Mouse (Mus musculus): ENCODE results near the gene Scml4. TPM values are rescaled to one million over a fixed set of nuclear protein-coding genes. Genes with fewer than 3 reads are reported as not detected.
A peak's percentile ranks its signal among the peaks of the same experiment; 100 is the strongest.

The Scml4 gene
- 1 to 10 TPM; 3.6 TPM for total RNA-seq (2021)

DNA sequence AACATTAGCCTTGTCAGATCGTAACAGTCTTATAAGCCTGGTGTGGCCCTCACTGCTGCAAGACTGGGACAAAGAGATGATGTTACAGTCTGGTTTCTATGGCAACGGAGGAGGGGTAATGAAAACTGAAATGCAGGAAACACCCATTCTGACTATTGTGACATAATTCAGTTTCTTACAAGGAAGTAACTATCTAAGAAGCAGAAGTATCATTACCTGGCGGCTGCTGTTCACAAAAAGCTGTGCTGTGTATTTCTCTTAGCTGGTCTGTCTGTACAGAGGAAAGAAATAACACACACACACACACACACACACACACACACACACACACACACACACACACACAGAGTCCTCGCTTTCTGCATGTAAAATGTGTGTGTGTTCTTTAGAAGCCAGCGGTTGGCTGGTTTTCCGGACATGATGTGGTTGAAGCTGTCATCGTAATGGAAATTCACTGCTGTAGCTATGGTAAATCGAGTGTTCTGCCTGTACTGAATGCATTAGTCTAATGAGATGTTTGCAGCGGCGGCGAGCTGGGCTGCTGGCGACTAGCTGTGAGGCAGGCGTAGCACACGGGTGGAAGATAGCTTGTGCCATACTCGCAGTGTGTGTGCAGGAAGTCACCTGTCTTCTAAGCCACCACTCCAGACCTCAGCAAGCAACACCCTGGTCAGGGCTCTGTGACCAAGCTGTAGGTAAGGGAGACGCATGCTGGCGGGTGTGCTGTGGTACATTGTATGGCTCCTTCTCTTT lies at the start of gene Scml4:
TSS of gene Scml4 (plus strand) at position 212 of the 753 bp plus-strand sequence.
- DNase-seq = peak; percentile 51 to 67
- intact Hi-C loops (cut with DNase I) = no loop called here

DNA sequence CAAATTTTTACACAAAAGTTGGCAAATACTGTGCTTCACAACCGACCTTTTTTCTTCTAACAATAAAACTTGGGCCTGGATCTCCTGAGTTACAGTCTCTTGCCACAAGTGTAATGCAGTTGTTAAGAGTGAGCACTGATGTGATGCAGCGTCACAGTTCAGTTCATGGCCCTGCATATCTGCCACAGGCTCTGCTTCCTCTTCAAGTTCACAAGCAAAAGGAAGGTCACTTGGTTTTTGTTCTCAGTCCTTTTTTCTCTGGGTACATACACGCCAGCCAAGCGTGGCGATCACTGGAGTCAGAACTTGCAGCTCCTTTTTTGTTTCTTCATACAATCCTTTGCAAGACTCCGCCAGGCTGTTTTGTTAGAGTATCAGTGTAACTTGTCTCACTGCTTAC lies 34.2 kb upstream of the Scml4 start:
- DNase-seq = no peak
- intact Hi-C loops (cut with DNase I) = loop anchor here (5.0 kb wide), 1 partner anchor 129 kb away; no protein-coding TSS in a partner anchor

DNA sequence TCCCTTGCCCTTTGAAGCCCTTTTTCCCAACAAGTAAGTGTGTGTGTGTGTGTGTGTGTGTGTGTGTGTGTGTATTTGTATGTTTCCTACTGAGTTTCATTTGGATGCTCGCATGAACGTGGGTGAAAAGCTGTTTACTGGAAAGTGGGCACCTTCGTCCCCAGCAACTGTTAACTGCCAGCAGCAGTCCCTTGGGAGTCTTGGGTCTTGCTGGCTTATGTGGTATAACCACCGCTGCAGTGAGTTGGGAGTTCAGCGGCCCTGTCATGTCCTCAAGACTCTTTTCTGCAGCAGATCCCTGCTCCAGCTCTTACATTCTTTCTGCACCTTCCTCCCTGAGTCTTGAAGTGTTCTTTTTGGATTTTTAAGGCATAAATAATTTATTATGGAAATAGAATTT lies 33.0 kb upstream of the Scml4 start:
- intact Hi-C loops (cut with DNase I) = loop anchor here (5.0 kb wide), 1 partner anchor 130 kb away; no protein-coding TSS in a partner anchor
- no peak for DNase-seq

DNA sequence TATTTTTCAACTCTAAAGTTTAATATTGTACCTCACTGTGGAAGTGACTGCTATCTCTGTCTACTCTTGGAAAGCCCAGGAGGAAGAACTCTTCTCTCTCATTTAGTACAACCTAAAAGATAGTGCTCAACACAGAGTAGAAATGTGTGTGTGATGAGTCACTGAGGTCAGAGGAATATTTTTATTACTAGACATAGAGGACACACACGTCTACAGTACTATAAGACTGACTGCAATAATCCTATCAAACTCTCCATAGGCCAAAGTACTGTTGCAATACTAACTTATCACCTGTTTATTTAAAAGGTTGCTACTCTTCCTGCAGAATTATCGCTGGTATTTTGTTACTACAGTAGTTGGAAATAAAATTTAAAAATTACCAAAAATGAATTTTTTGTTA lies 30.2 kb upstream of the Scml4 start:
- DNase-seq = no peak
- intact Hi-C loops (cut with DNase I) = no loop called here

DNA sequence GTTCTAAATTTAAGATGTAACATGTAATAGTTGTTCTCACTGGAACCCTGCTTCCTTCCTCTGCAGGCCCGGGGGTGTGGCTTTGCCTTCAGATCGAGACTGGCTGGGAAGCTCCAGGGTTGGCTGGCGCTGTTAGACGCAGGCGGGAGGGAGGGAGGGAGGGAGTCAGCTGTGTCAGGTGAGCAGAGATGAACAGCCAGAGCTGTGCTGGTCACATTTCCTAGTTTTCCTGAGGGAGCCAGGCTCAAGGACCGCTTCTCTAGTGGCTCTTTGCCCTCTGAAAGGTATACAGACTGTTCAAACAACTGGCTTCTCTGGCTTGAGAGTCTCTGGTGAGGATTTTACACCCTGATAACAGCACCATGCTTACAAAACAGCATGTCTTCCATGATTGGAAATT lies 29.8 kb upstream of the Scml4 start:
- intact Hi-C loops (cut with DNase I) = no loop called here
- DNase-seq = no peak

DNA sequence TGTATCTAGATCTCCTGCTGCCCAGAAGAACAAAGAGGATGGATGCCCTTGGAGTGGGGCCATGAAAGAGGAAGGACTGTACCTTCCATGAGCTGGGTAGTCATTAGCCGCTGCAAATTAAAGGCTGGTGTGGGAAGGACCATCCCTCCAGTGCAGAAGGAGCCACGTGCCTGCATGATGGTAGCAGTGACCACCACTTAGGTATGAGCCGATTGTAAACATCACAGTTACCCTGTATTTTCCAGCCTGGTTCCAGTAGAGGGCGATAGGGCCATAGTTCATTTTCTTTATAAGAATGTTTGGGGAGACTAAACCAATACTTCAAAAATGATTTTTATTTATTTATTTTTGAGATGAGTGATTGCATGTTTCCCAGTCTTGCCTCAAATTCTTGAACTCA lies 27.5 kb upstream of the Scml4 start:
- peak in 1 of 2 experiments; percentile 48 for DNase-seq
- intact Hi-C loops (cut with DNase I) = no loop called here

DNA sequence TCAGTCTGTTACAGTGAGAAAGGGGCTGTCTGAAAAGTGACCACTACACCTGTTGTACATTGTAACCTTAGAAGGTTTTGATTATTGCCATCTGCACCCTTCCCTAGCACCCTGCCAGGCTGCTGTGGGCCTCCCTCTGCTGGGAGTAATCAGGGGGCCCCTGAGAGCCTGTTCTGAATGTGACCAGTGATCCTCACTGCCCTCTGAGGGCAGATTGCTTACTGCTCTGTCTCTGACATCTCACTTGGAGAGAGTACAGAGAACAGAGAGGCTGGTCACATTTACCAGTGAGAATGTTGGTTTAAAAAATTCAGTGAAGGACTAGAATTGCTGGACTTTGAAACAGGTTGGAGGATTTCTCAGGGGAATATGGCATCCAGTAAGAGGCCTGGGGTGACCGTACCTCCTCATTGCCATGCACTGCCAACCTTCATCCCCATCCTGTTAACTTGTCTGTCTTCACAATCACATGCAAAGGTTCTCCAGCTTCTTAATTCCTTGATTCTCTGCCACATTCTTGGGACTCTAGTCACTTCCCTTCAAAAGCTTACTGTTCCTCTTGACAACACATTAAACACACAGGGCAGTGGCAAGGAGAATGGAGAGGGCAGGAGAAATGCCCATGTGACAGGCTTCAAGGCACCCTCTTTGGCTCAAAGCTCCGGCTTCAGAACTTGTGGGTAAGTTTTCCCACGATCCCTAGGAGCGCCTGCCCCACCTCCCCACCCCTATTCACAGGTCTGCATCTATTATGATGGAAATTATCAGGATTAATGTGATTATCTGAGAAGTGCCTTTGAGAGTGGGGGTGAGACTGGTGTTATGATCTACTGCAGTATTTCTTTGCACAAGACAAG lies 26.1 kb upstream of the Scml4 start:
- DNase-seq = no peak
- intact Hi-C loops (cut with DNase I) = no loop called here

DNA sequence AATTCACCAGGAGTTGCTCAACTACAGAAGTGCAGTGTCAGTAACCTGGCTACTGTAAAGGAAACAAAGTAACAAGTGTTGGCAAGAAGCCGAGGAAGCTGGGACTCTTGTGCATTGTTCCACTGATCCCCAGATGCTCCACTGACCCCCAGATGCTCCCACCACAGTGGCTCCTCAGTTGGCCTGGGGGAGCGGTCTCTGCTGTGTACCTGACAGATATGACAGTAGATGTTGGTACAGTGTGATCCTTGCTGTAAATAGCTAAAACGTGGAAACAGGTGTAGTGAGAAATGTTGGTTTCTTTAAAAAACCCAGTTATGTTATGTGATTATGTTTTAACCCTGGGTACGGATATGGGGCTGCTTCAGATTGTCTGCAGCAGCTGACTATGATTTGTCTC lies 22.1 kb upstream of the Scml4 start:
- DNase-seq = no peak
- intact Hi-C loops (cut with DNase I) = no loop called here

DNA sequence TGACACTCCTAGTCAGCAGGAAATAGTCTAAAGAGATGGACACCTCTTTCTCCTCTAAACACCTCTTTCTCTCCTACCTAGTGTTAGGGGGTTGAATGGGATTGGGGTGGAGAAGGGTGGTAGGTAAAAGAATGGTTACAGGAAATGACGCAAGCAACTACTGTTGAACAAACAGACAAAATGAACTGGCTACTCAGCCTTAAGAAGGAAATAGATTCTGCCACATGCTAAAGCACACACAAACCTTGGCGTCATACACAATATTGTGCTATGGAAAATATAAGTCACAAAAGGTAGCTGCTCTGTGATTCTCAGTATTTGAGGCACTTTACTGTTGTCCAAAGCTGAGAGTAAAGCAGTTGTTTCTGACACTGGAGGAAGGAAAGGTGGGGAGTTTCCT lies 21.4 kb upstream of the Scml4 start:
- intact Hi-C loops (cut with DNase I) = no loop called here
- DNase-seq = no peak

DNA sequence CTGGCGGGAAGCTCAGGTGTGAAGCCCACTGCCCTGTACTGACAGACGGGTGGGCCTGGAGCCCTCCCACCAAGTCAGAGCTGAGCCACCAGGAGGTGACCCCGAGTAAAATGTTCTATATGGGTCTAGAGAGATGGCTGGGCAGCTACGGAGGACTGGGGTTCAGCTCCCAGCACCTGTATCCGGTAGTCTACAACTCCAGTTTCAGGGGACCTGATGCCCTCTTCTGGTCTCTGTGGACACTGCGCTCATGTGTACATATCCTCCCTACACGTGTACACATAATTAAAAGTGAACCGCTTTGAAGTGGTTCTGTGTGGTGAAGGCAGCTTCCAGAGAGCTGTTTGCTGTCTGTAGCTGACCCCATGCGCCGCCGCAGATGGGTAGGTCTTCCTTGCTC lies 20.1 kb upstream of the Scml4 start:
- no peak for DNase-seq
- intact Hi-C loops (cut with DNase I) = no loop called here

DNA sequence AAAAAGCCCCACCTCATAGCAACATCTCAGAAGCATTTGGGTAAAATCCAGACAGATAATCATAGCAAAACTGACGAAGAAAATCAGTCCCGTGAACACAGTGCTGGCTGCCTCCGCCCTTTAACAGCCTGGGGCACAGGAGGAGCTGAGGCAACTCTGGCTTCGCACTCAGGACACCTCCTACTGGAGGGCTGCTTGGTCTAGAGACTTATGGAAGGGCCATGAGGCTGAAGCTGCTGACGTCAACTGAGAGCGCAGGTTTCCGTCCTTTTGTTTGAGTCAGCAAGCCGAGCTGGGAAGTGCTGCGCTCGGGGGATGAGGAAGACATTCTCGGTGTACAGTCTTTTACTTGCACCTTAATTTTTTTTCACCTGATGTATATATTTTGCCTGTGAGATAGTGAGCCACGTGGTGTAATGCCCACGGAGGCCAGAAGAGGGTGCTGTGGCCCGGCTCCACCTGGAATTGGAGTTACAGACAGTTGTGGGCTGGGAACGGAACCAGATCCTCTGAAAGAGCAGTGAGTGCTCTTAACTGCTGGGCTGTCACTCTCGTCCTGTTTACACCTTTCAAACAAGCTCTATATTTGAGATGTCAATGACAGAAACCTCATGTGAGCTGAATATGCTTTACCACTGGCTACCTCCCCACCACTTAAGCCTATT lies 18.5 kb upstream of the Scml4 start:
- DNase-seq = no peak

DNA sequence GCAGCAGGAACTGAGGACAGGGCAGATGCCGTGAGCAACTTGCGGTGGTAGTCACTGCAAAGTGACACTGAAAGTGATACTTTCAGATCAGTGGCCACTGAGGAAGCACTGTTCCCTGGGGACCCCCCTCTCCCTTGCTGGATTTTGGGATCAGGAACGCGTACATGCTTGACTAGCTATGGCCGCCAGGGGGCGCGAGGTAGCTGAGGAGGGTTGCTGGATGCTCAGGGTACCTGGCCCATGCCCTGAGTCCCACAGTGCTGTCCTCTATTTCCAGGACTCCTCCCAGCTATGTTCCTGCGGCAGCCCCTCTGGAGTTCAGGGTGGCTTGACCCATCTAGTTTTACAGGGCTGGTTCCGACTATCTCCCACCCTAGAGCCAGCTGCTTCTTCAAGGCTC lies 17.8 kb upstream of the Scml4 start:
- intact Hi-C loops (cut with DNase I) = loop anchor here (1.0 to 2.0 kb wide), 2 partner anchors 100 to 148 kb away; no protein-coding TSS in a partner anchor
- DNase-seq = peak; percentile 84 to 90

More for the DNA sequence above, 18.5 kb upstream of the Scml4 start:
- intact Hi-C loops (cut with DNase I) = loop anchor here (1.0 to 2.0 kb wide), 2 partner anchors 101 to 149 kb away; no protein-coding TSS in a partner anchor

DNA sequence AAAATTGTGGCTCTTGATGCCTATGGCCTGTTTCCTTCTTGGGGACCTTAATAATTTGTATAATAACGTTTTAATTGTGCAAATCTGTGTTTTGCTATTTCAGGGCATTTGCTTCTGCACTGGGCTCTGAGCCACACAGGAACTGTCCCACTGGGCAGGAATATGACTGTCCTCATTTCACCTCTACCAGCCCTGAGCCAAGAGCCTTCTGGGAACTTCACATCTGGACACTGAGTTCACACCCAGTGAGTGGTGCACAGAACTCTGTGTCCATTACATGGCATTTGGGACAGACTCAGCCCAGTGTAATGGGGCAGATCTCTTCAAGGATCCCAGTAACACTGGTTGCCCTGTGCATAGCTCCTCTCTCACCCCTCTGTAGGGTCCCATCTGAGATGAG lies 16.8 kb upstream of the Scml4 start:
- DNase-seq = peak; percentile 70 to 75
- intact Hi-C loops (cut with DNase I) = loop anchor here (2.0 kb wide), 1 partner anchor 147 kb away; no protein-coding TSS in a partner anchor

DNA sequence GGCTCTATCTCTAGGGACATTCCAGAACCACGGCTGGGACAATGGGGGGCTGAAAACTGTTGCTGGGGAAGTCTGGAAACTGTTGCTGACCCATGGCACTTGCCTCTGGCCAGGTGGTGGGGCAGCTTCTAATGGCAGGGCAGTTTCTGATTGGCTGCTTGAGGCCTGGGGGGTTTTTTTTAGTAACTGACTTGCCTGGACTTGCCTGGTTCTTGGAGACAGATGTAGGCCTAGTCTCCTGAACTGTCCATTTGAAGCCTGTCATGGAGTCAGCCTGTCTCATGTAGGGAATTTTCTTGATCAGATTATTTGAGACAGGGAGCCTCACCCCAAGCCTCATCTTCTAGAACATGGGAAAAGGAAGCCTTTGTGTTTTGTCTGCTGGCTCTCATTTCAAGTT lies 14.7 kb upstream of the Scml4 start:
- no peak for DNase-seq
- intact Hi-C loops (cut with DNase I) = no loop called here

DNA sequence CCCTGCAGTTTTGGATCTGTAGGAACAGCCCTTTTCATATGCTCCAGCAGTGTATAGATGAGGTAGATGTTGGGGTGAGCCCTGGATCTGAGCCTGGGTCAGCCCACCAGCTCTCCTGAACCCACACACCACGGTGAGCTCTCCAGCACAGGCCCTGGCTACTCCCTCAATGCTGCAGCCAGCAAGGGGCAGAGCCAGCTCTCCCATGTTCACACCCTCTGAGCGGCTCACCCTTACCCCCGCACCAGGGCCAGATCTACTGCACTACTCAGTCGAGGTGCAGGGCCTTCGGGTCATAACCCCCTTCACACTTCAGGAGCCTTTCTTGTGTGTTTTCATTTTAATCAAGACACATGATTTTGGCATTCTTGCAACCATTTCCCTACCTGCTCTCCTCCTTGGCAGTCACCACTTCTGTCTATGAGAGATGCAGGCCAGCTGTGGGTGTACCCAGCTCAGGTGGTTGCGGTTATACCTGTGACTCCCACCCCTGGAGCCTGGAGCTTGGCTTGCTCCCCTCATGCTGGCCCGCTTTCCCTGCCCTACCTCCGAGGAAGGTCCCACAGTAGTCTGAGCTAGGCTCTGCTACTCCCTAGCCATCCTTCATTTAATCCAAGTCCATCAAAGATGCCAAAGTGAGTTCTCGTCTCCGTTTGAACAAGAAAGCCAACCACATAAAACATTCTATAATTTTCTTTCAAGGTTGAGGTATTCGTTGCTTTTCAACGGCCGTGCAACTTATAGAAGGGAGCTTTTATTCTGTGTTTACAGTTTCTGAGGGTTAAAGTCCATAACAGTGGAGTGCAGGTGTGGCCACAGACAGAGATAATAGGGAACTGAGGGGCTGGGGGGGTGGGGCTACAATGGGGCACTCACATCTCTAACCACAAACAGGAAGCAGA lies 11.7 kb upstream of the Scml4 start:
- no peak for DNase-seq
- intact Hi-C loops (cut with DNase I) = no loop called here

DNA sequence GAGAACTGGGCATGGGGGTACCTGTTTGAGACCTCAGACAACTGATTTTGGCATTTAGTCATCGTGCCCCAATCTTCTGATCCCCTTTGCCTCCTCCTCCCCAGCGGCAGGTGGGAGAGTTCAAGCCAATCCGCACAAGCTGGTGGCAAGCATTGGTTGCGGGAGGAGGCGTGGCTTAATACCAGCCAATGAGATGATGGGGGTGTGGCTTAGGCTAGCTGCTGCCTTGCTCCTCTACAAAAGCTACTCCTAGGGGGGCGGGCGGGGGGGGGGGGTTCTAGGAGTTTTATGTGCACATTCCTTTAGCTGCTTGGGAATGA lies 11.1 kb upstream of the Scml4 start:
- intact Hi-C loops (cut with DNase I) = no loop called here
- DNase-seq = no peak

DNA sequence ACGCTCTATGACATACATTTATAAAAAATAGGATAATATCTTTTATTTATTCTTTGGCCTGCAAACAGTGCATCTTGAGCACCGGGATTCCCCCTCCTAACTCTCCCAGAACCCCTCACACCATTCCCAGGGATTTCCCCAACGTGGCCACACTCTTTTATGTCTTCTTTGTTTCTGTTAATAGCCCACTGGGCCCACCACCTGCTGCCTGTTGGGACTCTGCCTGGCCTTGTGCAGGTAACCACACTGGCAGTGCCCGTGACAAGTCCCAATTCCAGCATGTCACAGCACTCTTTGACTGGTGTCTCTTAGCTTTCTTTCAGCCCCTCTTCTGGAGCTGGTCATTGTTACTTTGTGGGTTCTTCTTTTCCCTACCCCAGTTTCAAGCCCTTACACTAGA lies 5.3 kb upstream of the Scml4 start:
- no peak for DNase-seq
- intact Hi-C loops (cut with DNase I) = no loop called here

DNA sequence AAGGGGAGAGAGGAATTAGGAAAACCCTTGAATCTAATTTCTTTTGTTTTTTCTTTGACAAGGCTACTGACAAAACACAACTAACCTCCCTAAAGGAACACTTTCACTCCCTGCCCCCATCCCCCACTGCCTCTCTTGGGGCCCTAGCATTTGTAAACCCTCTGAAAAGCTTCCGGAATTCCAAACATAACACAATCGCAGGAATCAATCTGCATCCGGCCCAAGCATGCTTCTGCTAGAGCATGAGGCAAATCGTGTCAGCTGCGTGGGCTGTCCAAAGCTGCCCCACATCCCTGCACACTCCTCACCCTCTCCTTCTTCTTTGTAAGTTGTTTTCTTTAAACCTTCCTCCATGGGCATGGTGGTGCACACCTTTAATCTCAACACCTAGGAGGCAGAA lies 4.9 kb upstream of the Scml4 start:
- peak; percentile 49 to 55 for DNase-seq
- intact Hi-C loops (cut with DNase I) = no loop called here

DNA sequence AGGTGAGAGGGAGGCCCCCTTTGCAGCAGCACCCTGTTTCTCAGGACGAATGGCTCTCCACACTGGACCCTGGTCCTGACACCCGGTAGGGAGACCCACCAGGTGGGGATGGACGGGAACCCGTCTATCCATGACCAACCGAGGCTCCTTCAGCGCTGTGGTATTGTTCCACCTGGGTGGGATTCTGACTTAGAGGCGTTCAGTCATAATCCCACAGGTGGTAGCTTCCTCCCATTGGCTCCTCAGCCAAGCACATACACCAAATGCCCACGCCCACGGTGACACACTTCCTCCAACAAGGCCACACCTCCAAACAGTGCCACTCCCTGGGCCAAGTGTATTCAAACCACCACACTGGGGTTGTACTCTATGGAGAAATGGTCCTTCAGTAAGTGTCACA lies 3.6 kb upstream of the Scml4 start:
- intact Hi-C loops (cut with DNase I) = no loop called here
- DNase-seq = no peak

DNA sequence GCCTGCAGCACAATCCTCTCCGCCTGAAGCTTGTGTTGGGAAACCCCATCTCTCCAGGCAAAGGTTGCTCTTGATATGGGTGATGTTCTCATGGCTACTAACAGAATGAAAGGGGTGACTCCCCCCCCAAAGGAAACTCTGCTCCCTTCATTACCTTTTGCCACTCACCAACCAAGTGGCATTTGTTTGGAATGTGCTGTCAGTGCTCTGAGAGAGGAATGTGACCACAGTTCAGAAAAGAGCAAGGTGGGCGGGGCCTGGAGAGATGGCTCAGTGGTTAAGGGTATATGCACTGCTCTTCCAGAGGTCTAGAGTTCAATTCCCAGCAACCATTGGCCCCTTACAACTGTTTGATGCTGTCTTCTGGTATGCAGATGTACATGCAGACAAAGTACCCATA lies 3.1 kb upstream of the Scml4 start:
- no peak for DNase-seq
- intact Hi-C loops (cut with DNase I) = no loop called here

Data from heart, postnatal 10 days (tissue).